Mouse (Mus musculus) cerebellum, adult 2 months (tissue): ENCODE results near the gene Ccdc102a.

Experiments used
- CTCF ChIP-seq: fragments of 200-500 bp; IDR thresholded peaks from 2 replicates; pipeline ENCODE4 v1.5.1; 2011; ENCODE audit warnings: low read depth, mild to moderate bottlenecking, control low read depth, low read length, moderate library complexity, borderline replicate concordance; ENCODE audit not compliant: insufficient read depth
- POLR2A ChIP-seq: fragments of 200-500 bp; IDR thresholded peaks from 2 replicates; pipeline ENCODE4 v1.6.1; 2011; ENCODE audit warnings: low read length, control low read depth, borderline replicate concordance; ENCODE audit not compliant: insufficient read depth

DNA sequence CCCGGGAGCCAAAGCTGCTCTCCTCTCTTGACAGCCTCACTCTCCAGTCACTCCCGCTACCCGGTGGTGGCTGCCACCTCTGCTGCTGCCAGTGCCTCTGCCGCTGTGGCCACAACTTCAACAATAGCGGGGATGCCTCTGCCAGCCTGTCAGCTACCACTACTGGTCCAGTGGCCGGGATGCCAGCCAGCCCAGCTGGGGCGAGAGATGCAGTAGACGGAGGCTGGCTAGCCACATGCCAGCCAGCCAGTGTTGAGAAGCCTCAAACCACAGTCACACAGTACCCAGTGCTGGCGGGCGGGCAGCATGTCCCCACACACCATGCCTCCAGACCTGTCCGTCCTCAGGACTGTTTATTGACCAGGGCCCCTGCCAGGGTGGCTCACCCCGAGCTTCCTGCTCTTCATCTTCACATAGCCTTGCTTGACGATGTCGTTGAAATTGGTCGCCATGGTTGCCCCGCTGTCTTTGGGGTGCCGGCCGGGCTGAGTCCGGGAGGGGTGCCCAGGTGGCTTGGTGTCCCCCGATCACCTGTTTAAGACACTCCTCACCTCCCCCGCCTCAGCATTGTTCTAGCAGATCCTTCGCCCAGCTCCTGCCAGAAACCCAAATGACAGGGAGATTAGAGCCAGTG lies 47.3 kb downstream of the Ccdc102a start:
- TF ChIP-seq POLR2A (no peak), CTCF (no peak)
